In genomic region chr17:9773744-9774143, GRCm38 (mm10) we compare ENCODE assay signal across 14 mouse cellular contexts.
A peak's percentile ranks its signal among the peaks of the same experiment; 100 is the strongest.
DNase-seq lines count a peak whose midpoint lies in the region; ATAC-seq lines count a peak whose summit lies in the region.
"Had no signal": no experiment of that assay in that cellular context is flagged by ENCODE, and none has a peak within 500 bp of the region (broad histone marks: within the 10 kb centered on the region; RNA-seq: fewer than 3 reads in every experiment).

No protein-coding gene starts in this region.

- no peaks in the 10 kb centered on the region for H3K9me3 ChIP-seq in heart, embryonic 12.5 days (replicated peaks)
- no peaks in the 10 kb centered on the region for H3K9me3 ChIP-seq in lung, embryonic 16.5 days (ENCODE audit: control insufficient read depth, low read length)
- H3K9me3 ChIP-seq in midbrain, embryonic 16.5 days (replicated peaks; ENCODE audit: control insufficient read depth, low read length, poor library complexity, severe bottlenecking) = no peaks in the 10 kb centered on the region
- H3K9me3 ChIP-seq: heart, embryonic 13.5 days; limb, embryonic 10.5 days had no signal

- no peak overlapping the region for H3K4me2 ChIP-seq in heart, embryonic 12.5 days
- H3K4me2 ChIP-seq in lung, embryonic 16.5 days (ENCODE audit: low read depth, low read length) = no peak overlapping the region
- H3K4me2 ChIP-seq in midbrain, embryonic 16.5 days (ENCODE audit: low read length) = no peak overlapping the region
- H3K4me2 ChIP-seq: heart, embryonic 13.5 days had no signal

- H3K36me3 ChIP-seq in heart, embryonic 12.5 days = no peaks in the 10 kb centered on the region
- H3K36me3 ChIP-seq in lung, embryonic 16.5 days (ENCODE audit: control insufficient read depth, insufficient read depth, low read length) = no peaks in the 10 kb centered on the region
- no peaks in the 10 kb centered on the region for H3K36me3 ChIP-seq in midbrain, embryonic 16.5 days (ENCODE audit: control insufficient read depth, insufficient read depth, low read length)
- H3K36me3 ChIP-seq: heart, embryonic 13.5 days; limb, embryonic 10.5 days had no signal

- no peak overlapping the region for H3K4me3 ChIP-seq in heart, embryonic 12.5 days
- no peak overlapping the region for H3K4me3 ChIP-seq in lung, embryonic 16.5 days (ENCODE audit: low read length)
- no peak overlapping the region for H3K4me3 ChIP-seq in midbrain, embryonic 16.5 days (ENCODE audit: low read depth, low read length)
- H3K4me3 ChIP-seq: heart, embryonic 13.5 days; limb, embryonic 10.5 days had no signal

- peaks cover 18% of the 10 kb centered on the region for H3K4me1 ChIP-seq in heart, embryonic 12.5 days (replicated peaks)
- H3K4me1 ChIP-seq in lung, embryonic 16.5 days (replicated peaks; ENCODE audit: control insufficient read depth, insufficient read depth, low read length) = peaks cover 2% of the 10 kb centered on the region; the same call in 1 of the 2 replicates
- H3K4me1 ChIP-seq in midbrain, embryonic 16.5 days (ENCODE audit: control insufficient read depth, insufficient read depth, low read length) = peaks cover 6% of the 10 kb centered on the region

- WGBS in heart, embryonic 12.5 days = 65% methylated on average over 2 of the region's 2 CpGs
- 54% methylated on average over 2 of the region's 2 CpGs for WGBS in lung, embryonic 16.5 days
- 84% methylated on average over 2 of the region's 2 CpGs for WGBS in midbrain, embryonic 16.5 days

- no peak overlapping the region for H3K9ac ChIP-seq in heart, embryonic 12.5 days
- H3K9ac ChIP-seq in lung, embryonic 16.5 days (ENCODE audit: low read length) = no peak overlapping the region
- no peak overlapping the region for H3K9ac ChIP-seq in midbrain, embryonic 16.5 days (ENCODE audit: low read depth, low read length)
- H3K9ac ChIP-seq: heart, embryonic 13.5 days had no signal

- peak; percentile 96 for DNase-seq in heart, adult 11 months
- no peak for DNase-seq in lung, postnatal 14 days
- DNase-seq in left cerebral cortex, adult 8-10 months (ENCODE audit: low spot score in 2 of 2) = no peak
- DNase-seq in thymus, postnatal 0 days (ENCODE audit: low spot score) = no peak
- DNase-seq: cerebellum, postnatal 25 days; right cerebral cortex, postnatal 14 days had no signal

- no peak for ATAC-seq in heart, embryonic 12.5 days (ENCODE audit: insufficient number of reproducible peaks, low FRiP score)
- ATAC-seq in lung, embryonic 16.5 days (ENCODE audit: low read depth) = no peak
- ATAC-seq in hematopoietic stem cell, adult 5-6 weeks (replicated peaks in 1 of 2; ENCODE audit: insufficient read depth in 1 of 2, low FRiP score in 2 of 2, low TSS enrichment in 1 of 2, low read depth in 1 of 2, poor library complexity in 2 of 2, severe bottlenecking in 2 of 2) = peak; percentile 75 to 82; a peak in 3 of 4 replicates
- no peak for ATAC-seq in midbrain, embryonic 16.5 days
- ATAC-seq: activated CD4-positive, CD25-positive, alpha-beta regulatory T cell, adult 4 months; intestine, embryonic 16.5 days had no signal

- H3K27ac ChIP-seq in heart, embryonic 12.5 days (ENCODE audit: poor library complexity, severe bottlenecking) = no peak overlapping the region
- H3K27ac ChIP-seq in lung, embryonic 16.5 days (ENCODE audit: low read length) = peak overlapping the region; percentile 30; the same call in 1 of the 2 replicates
- H3K27ac ChIP-seq in midbrain, embryonic 16.5 days (ENCODE audit: low read length) = peak overlapping the region; percentile 78
- H3K27ac ChIP-seq: heart, embryonic 13.5 days; limb, embryonic 10.5 days had no signal

- no peaks in the 10 kb centered on the region for H3K27me3 ChIP-seq in heart, embryonic 12.5 days (replicated peaks)
- H3K27me3 ChIP-seq in lung, embryonic 16.5 days (ENCODE audit: control insufficient read depth, insufficient read depth, low read depth, low read length) = no peaks in the 10 kb centered on the region
- H3K27me3 ChIP-seq in midbrain, embryonic 16.5 days (ENCODE audit: control insufficient read depth, insufficient read depth, low read depth, low read length) = no peaks in the 10 kb centered on the region
- H3K27me3 ChIP-seq: heart, embryonic 13.5 days had no signal

Comparison
In these comparisons a context has a peak if more than half of its experiments do, and no peak if none do; other contexts are left out.
1. ATAC-seq: peak in hematopoietic stem cell, adult 5-6 weeks (2 of 2); none in heart, embryonic 12.5 days (single experiment), lung, embryonic 16.5 days (single experiment) and midbrain, embryonic 16.5 days (single experiment).